Mouse (Mus musculus): ENCODE measurements around the gene Aup1.

- TF ChIP-seq CTCF (IDR thresholded peaks at IDR 0.05; ENCODE audit: borderline replicate concordance, insufficient read depth, low read length) = no peak
- TF ChIP-seq POLR2A (IDR thresholded peaks at IDR 0.05; ENCODE audit: low read depth, low read length) = no peak; the same call in 1 of the 2 replicates
Measured at GRCm38 (mm10) chr6:83032769-83033191, 21.5 kb upstream of the Aup1 start.

Data from embryonic fibroblast, embryonic 13.5 days (primary cell).